Mouse (Mus musculus): ENCODE data around the gene Krtap3-3. TPM values are rescaled to one million over a fixed set of nuclear protein-coding genes. Genes with fewer than 3 reads are reported as not detected.

The Krtap3-3 gene
- polyA plus RNA-seq (2021; fragmentation: Nextera tagmentation): not detected in 2 replicates
- long read RNA-seq, experiment 1: 0 reads
- long read RNA-seq, experiment 2: 0 reads

DNA sequence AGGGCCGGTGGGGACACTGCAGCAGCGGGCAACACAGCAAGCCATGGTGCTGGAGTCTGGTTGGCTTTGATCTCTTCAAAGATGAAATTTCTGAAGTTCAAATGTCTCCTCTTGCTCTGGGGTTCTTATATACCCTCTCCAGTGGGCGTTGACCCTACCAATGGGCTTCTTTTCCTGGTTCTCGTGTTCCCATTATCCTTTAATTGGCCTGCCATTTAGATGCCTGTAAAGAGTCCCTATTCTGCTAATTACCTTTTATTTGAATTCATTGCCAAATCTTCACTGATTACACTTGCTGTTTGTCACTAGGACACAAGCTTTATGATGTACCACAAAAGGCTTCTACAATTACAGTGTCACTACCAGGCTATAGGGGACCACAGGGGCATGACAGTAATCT is at the start of gene Krtap3-3:
Gene Krtap3-3 (minus strand): TSS at position 101 of the 400 bp plus-strand sequence.

DNA sequence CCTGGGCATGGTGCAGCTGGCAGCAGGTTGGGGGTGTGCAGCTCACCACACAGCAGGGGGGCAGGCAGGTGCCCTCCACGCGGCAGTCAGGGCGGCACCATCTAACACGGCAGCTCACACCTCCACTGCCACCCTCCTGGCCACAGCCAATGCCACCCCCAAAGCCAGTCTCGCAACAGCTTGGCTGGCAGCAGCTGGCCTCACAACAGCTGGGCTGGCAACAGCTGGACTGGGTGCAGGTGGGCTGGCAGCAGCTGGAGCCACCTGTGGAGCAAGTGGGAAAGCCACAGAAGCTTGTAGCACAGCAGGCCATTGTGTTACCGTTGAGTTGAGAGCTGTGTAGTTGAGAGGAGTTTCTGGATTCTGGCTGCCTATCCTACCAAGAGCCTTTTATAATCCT is 47.1 kb upstream of the Krtap3-3 start, which contains the start of gene Krtap9-3:
Gene Krtap9-3 (minus strand): TSS at position 364 of the 400 bp plus-strand sequence.

GRCm38 (mm10) chr11:99590981-99591380 is 40.3 kb upstream of the Krtap3-3 start, which contains the start of gene Krtap1-3:
TSS of gene Krtap1-3 (minus strand) at chr11:99591339.

DNA sequence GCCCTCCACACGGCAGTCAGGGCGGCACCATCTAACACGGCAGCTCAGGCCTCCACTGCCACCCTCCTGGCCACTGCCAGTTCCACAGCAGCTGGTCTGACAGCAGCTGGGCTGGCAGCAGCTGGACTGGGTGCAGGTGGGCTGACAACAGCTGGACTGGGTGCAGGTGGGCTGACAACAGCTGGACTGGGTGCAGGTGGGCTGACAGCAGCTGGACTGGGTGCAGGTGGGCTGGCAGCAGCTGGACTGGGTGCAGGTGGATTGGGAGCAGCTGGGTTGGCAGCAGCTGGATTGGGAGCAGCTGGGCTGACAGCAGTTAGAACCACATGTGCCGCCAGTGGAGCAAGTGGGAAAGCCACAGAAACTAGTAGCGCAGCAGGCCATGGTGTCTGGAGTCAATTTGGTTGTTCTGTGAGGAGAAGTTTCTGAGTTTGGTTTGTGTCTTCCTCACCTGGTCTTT is 32.6 kb upstream of the Krtap3-3 start, which contains the start of gene Krtap1-4:
Gene Krtap1-4 (minus strand): TSS at position 410 of the 460 bp plus-strand sequence.

GRCm38 (mm10) chr11:99580636-99581035 is 30.0 kb upstream of the Krtap3-3 start, which contains the start of gene Krtap1-5:
TSS of gene Krtap1-5 (minus strand) at chr11:99581016.

GRCm38 (mm10) chr11:99566530-99566929 is 15.9 kb upstream of the Krtap3-3 start, which contains the start of gene Krtap3-1:
TSS of gene Krtap3-1 (minus strand) at chr11:99566630.

DNA sequence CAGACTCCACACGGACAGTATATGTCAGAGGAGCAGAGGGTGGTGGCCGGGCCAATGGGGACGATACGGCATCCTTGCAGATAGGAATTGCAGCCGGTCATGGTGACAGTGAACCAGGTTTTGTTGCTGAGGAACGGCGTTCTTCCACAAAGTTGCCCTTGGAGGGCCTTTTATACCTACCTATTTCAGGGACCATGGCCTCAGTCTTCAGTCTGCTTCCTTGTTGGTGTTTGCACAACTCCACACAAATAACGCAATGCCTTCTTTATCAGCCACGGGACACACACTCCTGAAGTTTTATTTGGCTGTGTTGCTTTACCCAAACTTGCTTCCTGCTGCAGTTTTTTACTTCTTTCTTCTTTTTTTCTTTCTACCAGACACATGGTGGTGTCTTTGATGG is 8.7 kb upstream of the Krtap3-3 start, which contains the start of gene Gm11939:
Gene Gm11939 (minus strand): TSS at position 101 of the 400 bp plus-strand sequence.

DNA sequence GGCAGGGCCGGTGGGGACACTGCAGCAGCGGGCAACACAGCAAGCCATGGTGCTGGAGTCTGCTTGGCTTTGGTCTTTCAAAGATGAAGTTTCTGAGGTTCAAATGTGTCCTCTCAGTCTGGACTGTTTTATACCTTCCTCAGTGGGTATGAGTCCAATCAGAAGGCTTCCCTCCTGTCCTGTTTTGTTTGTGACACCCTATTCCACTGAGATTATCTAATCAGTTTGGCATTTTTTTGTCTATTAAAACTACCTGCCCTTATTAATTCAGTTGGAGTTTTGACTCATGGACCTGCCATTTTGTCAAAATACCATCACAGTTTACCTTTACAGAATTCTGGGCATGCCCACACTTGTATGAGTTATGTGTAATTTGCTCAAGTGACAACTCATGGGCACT is 6.1 kb upstream of the Krtap3-3 start, which contains the start of gene Krtap3-2:
Gene Krtap3-2 (minus strand): TSS at position 101 of the 400 bp plus-strand sequence.

GRCm38 (mm10) chr11:99521288-99521860 is 29.3 kb downstream of the Krtap3-3 start, which contains the start of gene Krt39:
TSS of gene Krt39 (minus strand) at chr11:99521338.

Other genes starting within 250 kb of the Krtap3-3 start
- gene Krt25, start 227.9 kb downstream of the Krtap3-3 start, polyA plus RNA-seq (2021; fragmentation: Nextera tagmentation): not detected in 2 replicates
- 0.05 TPM in 1 of 2 replicates, not detected in the other for gene Krt26, start 212.9 kb downstream of the Krtap3-3 start, polyA plus RNA-seq (2021; fragmentation: Nextera tagmentation)
- gene Krt27, start 199.8 kb downstream of the Krtap3-3 start, polyA plus RNA-seq (2021; fragmentation: Nextera tagmentation): not detected in 2 replicates
- gene Krt28, start 176.0 kb downstream of the Krtap3-3 start, polyA plus RNA-seq (2021; fragmentation: Nextera tagmentation): 0.13 and 0.16 TPM in 2 replicates
- 39.1 and 40.8 TPM in 2 replicates for gene Krt10, start 161.5 kb downstream of the Krtap3-3 start, polyA plus RNA-seq (2021; fragmentation: Nextera tagmentation)
- gene Krt12, start 128.6 kb downstream of the Krtap3-3 start, polyA plus RNA-seq (2021; fragmentation: Nextera tagmentation): 21.1 and 24.0 TPM in 2 replicates
- 0.43 TPM in 1 of 2 replicates, not detected in the other for gene Krt20, start 112.7 kb downstream of the Krtap3-3 start, polyA plus RNA-seq (2021; fragmentation: Nextera tagmentation)
- not detected in 2 replicates for gene Krt23, start 57.7 kb downstream of the Krtap3-3 start, polyA plus RNA-seq (2021; fragmentation: Nextera tagmentation)
- gene Krt39, start 29.5 kb downstream of the Krtap3-3 start, polyA plus RNA-seq (2021; fragmentation: Nextera tagmentation): not detected in 2 replicates
- not detected in 2 replicates for gene Krt40, start 7.7 kb downstream of the Krtap3-3 start, polyA plus RNA-seq (2021; fragmentation: Nextera tagmentation)
- gene Krtap3-2, start 6.0 kb upstream of the Krtap3-3 start, polyA plus RNA-seq (2021; fragmentation: Nextera tagmentation): not detected in 2 replicates
- gene Gm11939, start 8.6 kb upstream of the Krtap3-3 start, polyA plus RNA-seq (2021; fragmentation: Nextera tagmentation): not detected in 2 replicates
- gene Krtap3-1, start 15.8 kb upstream of the Krtap3-3 start, polyA plus RNA-seq (2021; fragmentation: Nextera tagmentation): not detected in 2 replicates
- gene Krtap1-5, start 30.2 kb upstream of the Krtap3-3 start, polyA plus RNA-seq (2021; fragmentation: Nextera tagmentation): not detected in 2 replicates
- gene Krtap1-4, start 32.8 kb upstream of the Krtap3-3 start, polyA plus RNA-seq (2021; fragmentation: Nextera tagmentation): not detected in 2 replicates
- gene Krtap1-3, start 40.5 kb upstream of the Krtap3-3 start, polyA plus RNA-seq (2021; fragmentation: Nextera tagmentation): not detected in 2 replicates
- gene Krtap9-3, start 47.2 kb upstream of the Krtap3-3 start, polyA plus RNA-seq (2021; fragmentation: Nextera tagmentation): not detected in 2 replicates
- gene Gm11938, start 52.4 kb upstream of the Krtap3-3 start, polyA plus RNA-seq (2021; fragmentation: Nextera tagmentation): not detected in 2 replicates
- not detected in 2 replicates for gene Gm11937, start 59.3 kb upstream of the Krtap3-3 start, polyA plus RNA-seq (2021; fragmentation: Nextera tagmentation)
- not detected in 2 replicates for gene Krtap2-4, start 64.0 kb upstream of the Krtap3-3 start, polyA plus RNA-seq (2021; fragmentation: Nextera tagmentation)
- not detected in 2 replicates for gene Gm11562, start 69.6 kb upstream of the Krtap3-3 start, polyA plus RNA-seq (2021; fragmentation: Nextera tagmentation)
- gene Krtap4-1, start 77.4 kb upstream of the Krtap3-3 start, polyA plus RNA-seq (2021; fragmentation: Nextera tagmentation): not detected in 2 replicates
- not detected in 2 replicates for gene Krtap4-2, start 84.2 kb upstream of the Krtap3-3 start, polyA plus RNA-seq (2021; fragmentation: Nextera tagmentation)
- not detected in 2 replicates for gene Krtap4-7, start 93.2 kb upstream of the Krtap3-3 start, polyA plus RNA-seq (2021; fragmentation: Nextera tagmentation)
- not detected in 2 replicates for gene Gm11555, start 99.4 kb upstream of the Krtap3-3 start, polyA plus RNA-seq (2021; fragmentation: Nextera tagmentation)
- not detected in 2 replicates for gene Gm11563, start 108.1 kb upstream of the Krtap3-3 start, polyA plus RNA-seq (2021; fragmentation: Nextera tagmentation)
- not detected in 2 replicates for gene Krtap4-6, start 115.1 kb upstream of the Krtap3-3 start, polyA plus RNA-seq (2021; fragmentation: Nextera tagmentation)
- not detected in 2 replicates for gene Gm14190, start 139.9 kb upstream of the Krtap3-3 start, polyA plus RNA-seq (2021; fragmentation: Nextera tagmentation)
- gene Gm14180, start 183.4 kb upstream of the Krtap3-3 start, polyA plus RNA-seq (2021; fragmentation: Nextera tagmentation): not detected in 2 replicates
- not detected in 2 replicates for gene Gm11595, start 222.0 kb upstream of the Krtap3-3 start, polyA plus RNA-seq (2021; fragmentation: Nextera tagmentation)
- gene Krtap4-8, start 229.8 kb upstream of the Krtap3-3 start, polyA plus RNA-seq (2021; fragmentation: Nextera tagmentation): not detected in 2 replicates
- gene Krtap4-9, start 234.3 kb upstream of the Krtap3-3 start, polyA plus RNA-seq (2021; fragmentation: Nextera tagmentation): not detected in 2 replicates
- gene Gm11596, start 242.6 kb upstream of the Krtap3-3 start, polyA plus RNA-seq (2021; fragmentation: Nextera tagmentation): not detected in 2 replicates
- not detected in 2 replicates for gene Gm11569, start 248.1 kb upstream of the Krtap3-3 start, polyA plus RNA-seq (2021; fragmentation: Nextera tagmentation)

All from left cerebral cortex, adult 6 months (tissue).